Mouse (Mus musculus) A20 (cell line): ENCODE measurements around the gene Gm266.

Experiments
- DNase-seq: peaks from one replicate; pipeline ENCODE4 v3.0.0-alpha.2; 2011; ENCODE audit warnings: low read depth, low spot score

Gene Gm266

DNA sequence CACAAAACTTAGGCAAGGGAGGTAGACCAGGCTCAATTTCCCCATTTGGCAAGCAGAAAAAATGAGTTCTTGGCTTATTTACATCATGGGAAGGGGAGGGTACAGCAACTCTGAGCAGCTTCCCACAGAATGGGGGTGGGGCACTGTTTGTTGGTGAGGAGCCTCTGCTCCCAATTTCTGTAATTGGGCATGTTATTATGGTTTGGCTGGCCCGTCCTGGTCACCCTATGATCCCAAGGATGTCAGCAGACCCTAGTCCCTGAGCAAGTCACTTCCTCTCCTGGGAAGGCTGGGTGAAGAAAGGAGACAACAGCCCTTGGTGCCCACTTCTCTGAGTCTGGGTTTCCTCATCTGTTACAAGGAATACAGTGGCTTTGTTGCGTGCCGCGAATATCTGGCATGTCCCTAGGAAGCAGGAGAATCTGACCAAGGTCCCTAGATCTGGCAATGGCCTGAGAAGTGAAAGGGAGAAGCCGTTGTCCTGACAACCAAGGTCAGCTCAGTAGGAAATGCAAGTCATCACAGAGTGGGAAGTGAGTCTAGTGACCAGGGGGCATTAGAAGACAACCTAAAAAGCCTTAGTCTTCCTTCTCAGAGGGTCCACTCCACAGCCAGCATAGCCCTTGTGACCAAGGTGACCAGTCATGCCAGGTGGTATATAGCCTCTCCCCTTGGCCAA, 48.3 kb downstream of the Gm266 start:
- no peak for DNase-seq

DNA sequence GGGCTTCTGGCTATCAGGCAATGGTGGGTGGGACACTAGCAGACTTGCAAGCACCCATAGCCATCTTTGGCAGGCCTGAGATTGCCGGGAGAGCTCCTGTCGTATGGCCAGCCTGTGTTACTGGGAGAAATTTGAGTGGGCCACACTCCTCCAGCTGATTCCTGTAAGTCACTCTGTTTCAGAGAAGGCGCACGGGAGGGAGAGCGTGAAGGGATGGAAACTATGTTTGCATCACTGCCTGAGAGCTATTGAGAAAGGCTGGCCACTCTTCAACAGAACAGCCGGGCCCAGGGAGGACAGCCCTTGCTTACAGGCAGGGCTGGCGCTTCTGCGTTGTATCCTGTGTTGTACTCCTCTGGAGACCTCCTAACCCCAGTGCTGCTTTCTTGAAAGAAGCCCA, 49.0 kb downstream of the Gm266 start:
- DNase-seq: no peak

DNA sequence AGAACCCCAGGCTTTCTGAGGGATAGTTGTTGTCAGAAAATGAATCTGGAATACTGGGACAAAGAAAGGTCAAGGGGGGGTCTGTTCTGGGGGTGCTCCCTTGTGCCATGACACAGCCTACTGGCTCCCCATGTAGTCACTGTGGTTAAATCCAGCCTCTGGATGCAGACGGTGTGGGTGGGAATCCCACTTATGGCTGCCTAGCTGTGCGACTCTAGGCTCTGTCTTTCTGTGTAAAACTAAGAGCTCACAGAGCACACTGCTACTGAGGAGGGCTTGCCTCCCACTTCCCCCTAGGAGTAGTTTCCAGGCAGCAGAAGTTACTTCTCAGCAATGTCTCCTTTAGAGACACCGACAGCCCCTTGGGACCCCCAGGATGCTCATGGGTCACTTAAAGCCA, 49.5 kb downstream of the Gm266 start:
- no peak for DNase-seq

DNA sequence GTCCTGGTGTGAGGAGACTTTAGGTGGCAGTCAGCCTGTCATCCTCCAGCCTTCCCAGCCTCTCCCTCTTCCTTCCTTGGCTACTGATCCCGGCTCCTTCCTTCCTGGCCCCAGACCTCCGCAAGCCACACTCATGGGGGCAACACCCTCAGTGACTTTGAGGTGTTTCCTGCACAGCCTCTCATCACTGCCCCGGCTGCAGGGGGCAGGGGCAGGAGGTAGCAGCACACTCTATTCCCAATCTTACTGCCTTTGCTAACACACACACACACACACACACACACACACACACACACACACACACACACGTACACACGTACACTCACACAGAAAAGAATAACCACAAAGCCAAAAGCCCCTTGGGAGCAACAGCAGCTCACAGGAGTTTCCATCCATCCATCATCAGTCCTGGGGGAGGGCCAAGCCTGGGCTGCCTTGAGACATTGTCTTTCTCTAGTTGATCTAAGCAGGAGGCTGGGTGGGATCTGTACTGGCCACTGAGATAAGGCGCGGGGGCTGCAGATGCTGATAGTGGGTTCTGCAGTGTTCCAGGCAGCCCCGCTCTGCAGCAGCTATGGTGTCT, 50.8 kb downstream of the Gm266 start:
- DNase-seq: no peak
